Mouse (Mus musculus): ENCODE measurements around the gene Plekhg5.

DNA sequence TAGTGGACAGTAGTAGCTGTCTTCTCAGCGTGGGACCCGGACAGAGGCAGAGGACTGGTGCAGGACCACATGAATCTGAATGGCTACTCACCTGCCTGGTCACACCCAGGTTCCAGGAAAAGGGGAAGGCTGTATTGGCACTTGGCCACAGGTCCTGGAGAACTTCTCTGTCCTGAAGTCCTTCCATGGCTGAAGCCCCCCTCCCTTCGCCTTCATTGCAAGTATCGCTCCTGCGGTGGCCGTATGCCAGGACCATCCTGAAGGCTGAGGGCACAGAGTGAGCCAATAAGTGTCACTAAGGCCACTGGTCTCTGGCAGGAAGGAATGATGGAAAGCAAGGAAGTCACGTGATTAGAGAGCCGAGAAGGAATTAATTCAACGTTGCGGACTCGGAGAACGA is 21.9 kb downstream of the Plekhg5 start:
- TF ChIP-seq POLR2A (IDR thresholded peaks at IDR 0.05; ENCODE audit: borderline replicate concordance, extremely low read depth, low read depth, low read length) (no peak), CTCF (IDR thresholded peaks at IDR 0.05; ENCODE audit: insufficient read depth, low read length) (no peak)
